8 mouse cellular contexts compared by ENCODE assay signal in the genomic region with DNA sequence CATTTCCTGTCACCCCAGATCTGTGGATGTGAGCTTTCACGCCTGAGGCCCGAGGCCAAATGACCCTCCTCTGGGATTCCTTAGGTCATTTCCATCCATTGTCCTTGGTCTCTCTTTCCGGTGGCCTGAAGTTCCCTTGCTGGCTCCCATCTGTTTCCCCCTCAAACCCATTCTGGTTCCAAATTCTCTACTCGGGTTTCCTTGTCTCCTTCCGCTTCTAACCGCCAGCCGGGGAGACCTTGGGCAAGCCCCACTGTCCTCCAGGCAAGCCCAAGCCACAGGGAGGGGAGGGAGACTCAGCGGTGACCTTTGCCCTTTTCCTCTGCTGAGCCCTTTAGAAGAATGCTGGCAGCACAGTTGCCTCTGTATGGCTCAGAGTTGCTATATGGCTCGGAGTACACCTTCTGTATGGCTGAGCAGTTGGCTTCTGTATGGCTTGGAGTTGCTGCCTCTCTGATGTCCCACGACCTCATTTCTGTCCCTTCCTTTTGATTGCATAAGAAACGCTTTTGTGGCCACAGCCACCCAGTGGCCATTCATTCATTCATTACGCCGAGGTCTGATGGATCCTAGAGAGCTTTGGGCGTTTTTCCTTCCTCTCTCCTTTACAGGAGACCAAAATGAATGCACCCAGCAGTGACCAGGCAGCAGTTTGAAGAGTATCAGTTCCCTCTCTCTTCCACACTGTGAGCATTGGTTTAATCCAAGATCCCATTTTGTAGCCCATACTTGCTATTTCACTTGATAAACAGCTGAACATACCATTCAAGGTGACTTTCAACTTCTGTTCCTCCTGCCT. TPM values are rescaled to one million over a fixed set of nuclear protein-coding genes. Genes with fewer than 3 reads are reported as not detected.
DNase-seq lines count a peak whose midpoint lies in the region; ATAC-seq and TF ChIP-seq lines count a peak whose summit lies in the region.

No protein-coding gene starts in this region.

- H3K4me1 ChIP-seq in ES-Bruce4 (ENCODE audit: control insufficient read depth, insufficient read depth, low read length) = peaks cover 9% of the 10 kb centered on the region
- peaks cover 15% of the 10 kb centered on the region for H3K4me1 ChIP-seq in bone marrow macrophage, adult 2 months (ENCODE audit: control insufficient read depth, insufficient read depth, low read length)
- peaks cover 19% of the 10 kb centered on the region for H3K4me1 ChIP-seq in intestine, embryonic 16.5 days (ENCODE audit: control insufficient read depth, insufficient read depth, low read length)
- H3K4me1 ChIP-seq in lung, embryonic 15.5 days = peaks cover 33% of the 10 kb centered on the region

- TF ChIP-seq CTCF in ES-Bruce4 (IDR thresholded peaks at IDR 0.05; ENCODE audit: low read depth, low read length) = no peak
- no peak for TF ChIP-seq CTCF in bone marrow macrophage, adult 2 months (IDR thresholded peaks at IDR 0.05; ENCODE audit: low read depth, low read length)

- H3K9me3 ChIP-seq in ES-Bruce4 (replicated peaks; ENCODE audit: control insufficient read depth, insufficient read depth, low read length, poor library complexity, severe bottlenecking) = no peaks in the 10 kb centered on the region
- H3K9me3 ChIP-seq in intestine, embryonic 16.5 days (ENCODE audit: control insufficient read depth, low read length) = no peaks in the 10 kb centered on the region
- no peaks in the 10 kb centered on the region for H3K9me3 ChIP-seq in lung, embryonic 15.5 days

- no peaks in the 10 kb centered on the region for H3K27me3 ChIP-seq in ES-Bruce4 (ENCODE audit: control insufficient read depth, insufficient read depth, low read length, poor library complexity, severe bottlenecking)
- no peaks in the 10 kb centered on the region for H3K27me3 ChIP-seq in intestine, embryonic 16.5 days (replicated peaks; ENCODE audit: control insufficient read depth, insufficient read depth, low read length)
- no peaks in the 10 kb centered on the region for H3K27me3 ChIP-seq in lung, embryonic 15.5 days

- H3K4me2 ChIP-seq in intestine, embryonic 16.5 days (ENCODE audit: low read depth, low read length) = no peak overlapping the region
- H3K4me2 ChIP-seq in lung, embryonic 15.5 days = no peak overlapping the region

- TF ChIP-seq POLR2A in ES-Bruce4 (IDR thresholded peaks at IDR 0.05; ENCODE audit: insufficient read depth, low read length) = no peak
- no peak for TF ChIP-seq POLR2A in bone marrow macrophage, adult 2 months (IDR thresholded peaks at IDR 0.05; ENCODE audit: borderline replicate concordance, low read depth, low read length)

- 39% methylated on average over 14 of the region's 14 CpGs for WGBS in intestine, embryonic 16.5 days
- WGBS in lung, embryonic 15.5 days = 43% methylated on average over 14 of the region's 14 CpGs

- ATAC-seq in intestine, embryonic 16.5 days = peak; percentile 77
- ATAC-seq in lung, embryonic 15.5 days (ENCODE audit: borderline replicate concordance, extremely low read depth, low FRiP score, low TSS enrichment) = 0 out of 2 replicates have a peak, but pooled peaks have one; percentile 12

- no peak overlapping the region for H3K9ac ChIP-seq in ES-Bruce4 (ENCODE audit: low read depth, poor library complexity, severe bottlenecking)
- no peak overlapping the region for H3K9ac ChIP-seq in intestine, embryonic 16.5 days (ENCODE audit: low read depth, low read length)
- H3K9ac ChIP-seq in lung, embryonic 15.5 days = no peak overlapping the region

- TF ChIP-seq EP300 in ES-Bruce4 (IDR thresholded peaks at IDR 0.05; ENCODE audit: insufficient read depth, low read depth, low read length) = peak; percentile 78

- no peak overlapping the region for H3K4me3 ChIP-seq in ES-Bruce4 (ENCODE audit: low read depth, low read length)
- H3K4me3 ChIP-seq in bone marrow macrophage, adult 2 months (ENCODE audit: insufficient read depth, low read length) = no peak overlapping the region
- no peak overlapping the region for H3K4me3 ChIP-seq in intestine, embryonic 16.5 days (ENCODE audit: low read length)
- no peak overlapping the region for H3K4me3 ChIP-seq in lung, embryonic 15.5 days

- DNase-seq in thymus, postnatal 0 days (ENCODE audit: low spot score) = no peak
- DNase-seq in gastrocnemius, adult 8-10 months (ENCODE audit: low spot score in 2 of 2) = no peak
- no peak for DNase-seq in cerebellum, adult 11-12 months
- DNase-seq in urinary bladder, postnatal 10 days (ENCODE audit: low spot score) = no peak

- H3K36me3 ChIP-seq in ES-Bruce4 (ENCODE audit: control insufficient read depth, insufficient read depth, low read length, poor library complexity, severe bottlenecking) = no peaks in the 10 kb centered on the region
- no peaks in the 10 kb centered on the region for H3K36me3 ChIP-seq in intestine, embryonic 16.5 days (ENCODE audit: control insufficient read depth, insufficient read depth, low read length)
- H3K36me3 ChIP-seq in lung, embryonic 15.5 days = no peaks in the 10 kb centered on the region

- H3K27ac ChIP-seq in ES-Bruce4 (ENCODE audit: insufficient read depth, low read length) = peak overlapping the region; percentile 23
- H3K27ac ChIP-seq in bone marrow macrophage, adult 2 months (ENCODE audit: insufficient read depth, low read depth, low read length) = peak overlapping the region; percentile 31; the same call in 1 of the 2 replicates
- H3K27ac ChIP-seq in intestine, embryonic 16.5 days (ENCODE audit: low read length) = 0 out of 2 replicates have a peak overlapping the region, but pooled peaks have one; percentile 2
- peak overlapping the region; percentile 21; the same call in 1 of the 2 replicates for H3K27ac ChIP-seq in lung, embryonic 15.5 days

RNA-seq across cellular contexts. Expression of a gene that starts 11.5 kb away (rescaled TPM):
- polyA plus RNA-seq in ES-Bruce4 (2011; ENCODE audit: insufficient read depth, insufficient read length, low read depth, missing spikeins) = 16.8 and 18.9 TPM in 2 replicates
- 34.0 and 36.2 TPM in 2 replicates for polyA plus RNA-seq in bone marrow macrophage, adult 2 months (2012; ENCODE audit: insufficient read depth, insufficient read length, missing spikeins)
- 19.0 and 19.6 TPM in 2 replicates for polyA plus RNA-seq in intestine, embryonic 16.5 days (2015; fragmentation: Nextera tagmentation; extraction: Ambion mirVana)
- polyA plus RNA-seq in lung, embryonic 15.5 days (2015; fragmentation: Nextera tagmentation; extraction: Ambion mirVana) = 21.8 and 24.9 TPM in 2 replicates
- 16.1 and 16.6 TPM in 2 replicates for polyA plus RNA-seq in thymus, postnatal 0 days (2015; fragmentation: Nextera tagmentation; extraction: Ambion mirVana)
- total RNA-seq in gastrocnemius, adult 8-10 months (2022) = 1 to 10 TPM; 4.3 to 7.7 (median 5.3) TPM
